Mouse (Mus musculus) cerebellum, postnatal 36 days (tissue): ENCODE measurements around the gene Anxa6.
"Not testable (repeated sequence)": the region's sequence is repeated elsewhere in the genome, so short reads cannot be mapped to it uniquely, and the experiment has no call there.

Experiments
- DNase-seq, 2 experiments: peaks; one replicate each; pipeline ENCODE4 v3.0.0; 2021 to 2022; ENCODE audit warnings: mixed read lengths in 2 of 2

The Anxa6 gene

GRCm38 (mm10) chr11:54958571-54959073, 74.6 kb downstream of the Anxa6 start:
- no peak for DNase-seq

GRCm38 (mm10) chr11:54957708-54958107, 75.5 kb downstream of the Anxa6 start:
- DNase-seq = not testable (repeated sequence)

GRCm38 (mm10) chr11:54956912-54957311, 76.3 kb downstream of the Anxa6 start:
- DNase-seq = no peak

- peak; percentile 99 for DNase-seq
These were observed 77.3 kb downstream of the Anxa6 start for GRCm38 (mm10) chr11:54955735-54956480.

GRCm38 (mm10) chr11:54955400-54955734, 77.9 kb downstream of the Anxa6 start:
- DNase-seq = not testable (repeated sequence)

- no peak for DNase-seq
These were observed 78.5 kb downstream of the Anxa6 start for GRCm38 (mm10) chr11:54954716-54955115.

GRCm38 (mm10) chr11:54953993-54954446, 79.2 kb downstream of the Anxa6 start:
- DNase-seq = no peak

GRCm38 (mm10) chr11:54952651-54953050, 80.6 kb downstream of the Anxa6 start:
- DNase-seq = peak; percentile 27 to 44

GRCm38 (mm10) chr11:54950684-54951083, 82.6 kb downstream of the Anxa6 start:
- DNase-seq = no peak

- DNase-seq = no peak
These were observed 83.5 kb downstream of the Anxa6 start for GRCm38 (mm10) chr11:54949717-54950116.

GRCm38 (mm10) chr11:54944702-54945101, 88.5 kb downstream of the Anxa6 start:
- DNase-seq = no peak

- DNase-seq = peak; percentile 47 to 51
These were observed 93.2 kb downstream of the Anxa6 start for GRCm38 (mm10) chr11:54940056-54940455.

GRCm38 (mm10) chr11:54939501-54939900, 93.7 kb downstream of the Anxa6 start:
- DNase-seq = no peak

GRCm38 (mm10) chr11:54936771-54937140, 96.5 kb downstream of the Anxa6 start:
- DNase-seq = no peak

- DNase-seq = peak; percentile 32 to 38
These were observed 97.0 kb downstream of the Anxa6 start for GRCm38 (mm10) chr11:54936035-54936770.

- no peak for DNase-seq
These were observed 99.0 kb downstream of the Anxa6 start for GRCm38 (mm10) chr11:54934198-54934597.

- no peak for DNase-seq
These were observed 100.7 kb downstream of the Anxa6 start for GRCm38 (mm10) chr11:54932540-54932939.

- DNase-seq = peak; percentile 57 to 59
These were observed 101.7 kb downstream of the Anxa6 start for GRCm38 (mm10) chr11:54931405-54932093.

GRCm38 (mm10) chr11:54930318-54930979, 102.8 kb downstream of the Anxa6 start:
- peak; percentile 70 to 72 for DNase-seq

GRCm38 (mm10) chr11:54929744-54930143, 103.5 kb downstream of the Anxa6 start:
- no peak for DNase-seq

GRCm38 (mm10) chr11:54929290-54929689, 104.0 kb downstream of the Anxa6 start:
- DNase-seq = no peak
